Mouse (Mus musculus) cerebellum, adult 18-20 months (tissue): ENCODE measurements at regions not wholly inside any gene's neighbourhood (a gene's known extent, or its start where the extent isn't known, plus 50 kb on each side); places are given as distances from the start of the nearest gene placed in this dataset.

Source experiments
- DNase-seq, 2 experiments: peaks; one replicate each; pipeline ENCODE4 v3.0.0; 2021

GRCm38 (mm10) chr14:62192814-62193213 is 99.6 kb upstream of the Rnaseh2b start:
- no peak for DNase-seq

- no peak for DNase-seq
Measured at GRCm38 (mm10) chr14:62193371-62193770, 99.0 kb upstream of the Rnaseh2b start.

DNA sequence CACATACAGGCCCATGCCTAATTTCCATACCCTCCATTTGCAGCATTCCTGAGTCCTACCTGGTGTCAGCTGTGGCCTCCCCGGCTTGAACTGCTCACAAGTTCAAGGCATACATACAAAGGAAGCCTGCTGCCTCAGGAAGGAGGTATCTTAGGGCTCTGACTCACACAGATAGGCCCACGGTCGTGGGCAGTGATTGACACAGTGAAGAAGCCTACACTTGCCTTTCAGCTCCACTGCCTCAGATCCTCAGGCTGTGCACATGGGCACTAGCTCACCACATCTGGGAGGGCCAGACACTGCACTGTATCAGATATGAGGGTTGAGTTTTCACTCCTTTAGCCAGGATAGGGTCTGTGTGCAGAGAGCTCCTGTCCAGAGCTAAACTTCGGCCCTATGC is 95.6 kb upstream of the Rnaseh2b start:
- no peak for DNase-seq

GRCm38 (mm10) chr14:62198476-62199190 is 93.8 kb upstream of the Rnaseh2b start:
- DNase-seq: no peak

- no peak for DNase-seq
Measured at GRCm38 (mm10) chr14:62215071-62215470, 77.3 kb upstream of the Rnaseh2b start.

DNA sequence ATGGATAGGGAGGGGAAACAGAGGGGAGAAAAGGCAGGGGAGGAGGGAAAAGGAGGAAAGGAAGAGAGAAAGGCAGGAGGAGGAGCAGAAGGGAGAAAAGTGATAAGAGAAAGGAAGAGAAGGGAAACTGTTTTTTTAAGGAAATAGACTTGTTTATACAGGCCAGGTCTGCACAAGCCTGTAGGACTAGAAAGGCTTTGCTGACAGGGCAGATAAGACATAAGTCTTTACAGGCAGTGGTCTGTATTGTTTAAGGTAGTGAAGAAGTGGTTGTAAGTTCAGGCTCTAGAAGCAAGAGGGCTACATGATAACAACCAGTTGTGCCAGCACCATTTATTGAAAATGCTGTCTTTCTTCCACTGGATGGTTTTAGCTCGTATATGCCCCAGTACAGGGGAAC is 75.4 kb upstream of the Rnaseh2b start:
- no peak for DNase-seq

DNA sequence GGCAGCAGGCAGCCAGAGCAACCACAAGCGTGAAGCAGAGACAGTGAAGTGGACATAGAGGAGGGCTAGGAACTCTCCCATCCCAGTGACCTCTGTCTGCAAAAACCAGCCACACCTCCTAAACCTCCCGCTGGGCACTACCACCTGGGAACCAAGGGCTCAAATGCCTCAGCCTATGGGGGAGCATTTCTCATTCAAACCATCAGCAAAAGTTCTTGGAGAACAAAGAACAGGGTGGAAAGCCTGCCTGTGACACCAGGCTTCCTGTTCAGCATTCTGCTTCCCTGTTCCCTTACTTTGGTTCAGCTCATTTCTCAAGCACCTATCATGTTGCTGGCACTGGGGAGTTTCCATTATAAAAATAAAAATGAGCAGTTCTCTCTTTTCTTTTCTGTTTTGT is 74.4 kb upstream of the Rnaseh2b start:
- no peak for DNase-seq

GRCm38 (mm10) chr14:62218716-62219115 is 73.7 kb upstream of the Rnaseh2b start:
- DNase-seq: no peak

DNA sequence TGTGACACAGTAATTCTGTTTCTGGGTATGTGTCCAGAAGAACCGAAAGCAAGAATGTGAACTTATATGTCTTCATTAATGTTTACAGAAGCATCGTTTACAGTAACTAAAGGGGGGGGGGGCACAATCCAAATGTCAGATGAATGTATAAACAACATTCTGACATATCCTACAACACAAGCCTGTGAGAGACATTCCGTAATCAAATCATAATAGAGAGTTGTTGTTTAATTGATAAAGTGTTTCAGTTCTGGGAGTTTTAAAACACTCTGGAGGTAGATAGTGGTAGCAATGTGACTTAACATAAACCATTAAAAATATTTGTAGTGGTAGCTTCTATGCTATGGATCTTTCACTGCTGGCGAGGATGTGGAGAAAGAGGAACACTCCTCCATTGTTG is 71.6 kb upstream of the Rnaseh2b start:
- no peak for DNase-seq
